Mouse (Mus musculus) kidney, adult 9 months (tissue): ENCODE results near the gene Gm773.
"Not testable (repeated sequence)": the region's sequence is repeated elsewhere in the genome, so short reads cannot be mapped to it uniquely, and the experiment has no call there.

Experiments
- DNase-seq: peaks from one replicate; pipeline ENCODE4 v3.0.0; 2022

The Gm773 gene

GRCm38 (mm10) chrX:56212771-56213170 is at the start of gene Gm773:
Gene Gm773, minus strand, starts transcription at chrX:56212881.
- DNase-seq, result no peak

- DNase-seq, result not testable (repeated sequence)
Observed at GRCm38 (mm10) chrX:56186449-56186848, 26.2 kb downstream of the Gm773 start.

DNA sequence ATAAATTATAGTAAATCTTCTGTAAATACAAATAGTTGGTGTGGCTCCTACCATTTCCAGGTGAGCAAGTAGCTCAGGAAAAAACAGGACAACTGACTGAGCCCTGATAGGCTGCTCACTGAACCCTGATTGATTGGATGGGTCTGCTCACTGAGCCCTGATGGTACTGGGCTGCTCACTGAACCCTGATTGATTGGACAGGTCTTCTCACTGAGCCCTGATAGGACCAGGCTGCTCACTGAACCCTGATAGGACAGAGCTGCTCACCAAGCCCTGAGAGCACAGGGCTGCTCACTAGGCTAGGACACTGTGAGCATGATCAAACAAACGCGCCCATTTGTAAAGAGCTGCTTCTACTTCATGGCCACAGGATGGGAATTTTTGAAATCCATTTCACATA is 61.3 kb downstream of the Gm773 start:
- DNase-seq, result no peak
